In the genomic region with DNA sequence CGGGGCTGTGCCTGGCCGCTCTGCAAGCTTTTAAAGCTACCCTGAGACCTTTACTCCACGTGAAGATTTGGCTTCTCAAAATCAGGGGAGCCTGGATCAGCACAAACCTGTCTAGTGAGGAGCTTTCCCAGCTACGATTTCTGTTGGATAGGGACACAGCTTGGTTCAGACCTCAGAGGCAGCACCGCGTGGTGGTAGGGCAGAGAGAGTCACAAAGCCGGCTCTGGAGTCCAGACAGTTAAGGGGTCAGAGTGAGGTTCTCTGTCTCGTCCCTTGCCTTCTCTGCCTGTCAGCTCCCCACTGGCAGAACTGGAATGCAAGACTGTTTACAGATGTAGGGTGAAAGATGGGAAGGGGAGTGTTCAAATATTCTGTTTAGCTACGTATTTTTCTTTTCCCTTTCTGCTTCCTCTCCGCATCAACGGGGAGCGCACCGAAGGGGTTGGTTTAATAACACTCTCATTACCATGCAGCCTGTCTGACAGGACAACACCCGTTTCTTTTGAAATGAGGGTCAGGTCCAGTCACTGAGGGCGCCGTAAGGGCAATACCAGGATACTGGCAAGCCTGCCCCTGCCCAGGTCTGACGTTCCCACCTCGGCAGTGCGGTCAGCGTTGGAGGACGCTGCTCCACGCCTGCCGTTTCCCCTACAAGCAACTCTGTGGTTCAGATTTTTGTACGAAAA, we compare ENCODE assay signal across 21 mouse cellular contexts. TPM values are rescaled to one million over a fixed set of nuclear protein-coding genes. Genes with fewer than 3 reads are reported as not detected.
DNase-seq lines count a peak whose midpoint lies in the region; ATAC-seq and TF ChIP-seq lines count a peak whose summit lies in the region.
"Had no signal": no experiment of that assay in that cellular context is flagged by ENCODE, and none has a peak within 500 bp of the region (broad histone marks: within the 10 kb centered on the region; RNA-seq: fewer than 3 reads in every experiment).

No protein-coding gene starts in this region.

- H3K9ac ChIP-seq in midbrain, postnatal 0 days (replicated peaks; ENCODE audit: low read length, poor library complexity, severe bottlenecking) = no peak overlapping the region
- no peak overlapping the region for H3K9ac ChIP-seq in neural tube, embryonic 12.5 days
- H3K9ac ChIP-seq: limb, embryonic 15.5 days; lung, embryonic 14.5 days had no signal

- DNase-seq in midbrain, embryonic 10.5 days (ENCODE audit: low spot score) = peak; percentile 60
- DNase-seq in midbrain, postnatal 0 days (ENCODE audit: low spot score) = no peak
- DNase-seq in cerebellum, postnatal 14 days = peak; percentile 38 to 54
- peak; percentile 53 for DNase-seq in embryonic facial prominence, embryonic 10.5 days (ENCODE audit: low spot score)
- DNase-seq in B cell, adult 2 months = no peak
- no peak for DNase-seq in right cerebral cortex, postnatal 25 days
- no peak for DNase-seq in left cerebral cortex, postnatal 36 days (ENCODE audit: low spot score in 2 of 2)
- DNase-seq: heart, postnatal 10 days; kidney, adult 11 months; kidney, postnatal 36 days; lung, embryonic 14.5 days had no signal

- 7% methylated on average over 24 of the region's 24 CpGs for WGBS in midbrain, embryonic 10.5 days
- WGBS in midbrain, postnatal 0 days = 5% methylated on average over 24 of the region's 24 CpGs
- 4% methylated on average over 24 of the region's 24 CpGs for WGBS in embryonic facial prominence, embryonic 10.5 days
- WGBS in neural tube, embryonic 12.5 days = 6% methylated on average over 24 of the region's 24 CpGs

- H3K4me3 ChIP-seq in midbrain, embryonic 10.5 days = peak overlapping the region; percentile 7; the same call in 1 of the 2 replicates
- H3K4me3 ChIP-seq in midbrain, postnatal 0 days (ENCODE audit: low read depth, low read length) = no peak overlapping the region
- peak overlapping the region; percentile 2; the same call in 1 of the 2 replicates for H3K4me3 ChIP-seq in embryonic facial prominence, embryonic 10.5 days
- no peak overlapping the region for H3K4me3 ChIP-seq in neural tube, embryonic 12.5 days
- H3K4me3 ChIP-seq: erythroblast, embryonic 14.5 days; limb, embryonic 15.5 days; megakaryocyte, embryonic 14.5 days had no signal

- TF ChIP-seq CTCF in midbrain, postnatal 0 days (IDR thresholded peaks at IDR 0.05) = no peak

- H3K4me2 ChIP-seq in midbrain, postnatal 0 days (ENCODE audit: low read depth, low read length, poor library complexity, severe bottlenecking) = no peak overlapping the region
- H3K4me2 ChIP-seq in neural tube, embryonic 12.5 days (replicated peaks) = peak overlapping the region; percentile 66; the same call in 1 of the 2 replicates
- H3K4me2 ChIP-seq: limb, embryonic 15.5 days; lung, embryonic 14.5 days had no signal

- 0 out of 2 replicates have a peak overlapping the region, but pooled peaks have one; percentile 6 for H3K27ac ChIP-seq in midbrain, embryonic 10.5 days (replicated peaks)
- H3K27ac ChIP-seq in midbrain, postnatal 0 days (ENCODE audit: low read depth, low read length) = no peak overlapping the region
- no peak overlapping the region for H3K27ac ChIP-seq in embryonic facial prominence, embryonic 10.5 days (replicated peaks)
- no peak overlapping the region for H3K27ac ChIP-seq in neural tube, embryonic 12.5 days
- H3K27ac ChIP-seq: limb, embryonic 15.5 days had no signal

- no peak for ATAC-seq in midbrain, postnatal 0 days (ENCODE audit: low FRiP score)
- no peak for ATAC-seq in neural tube, embryonic 12.5 days (ENCODE audit: low FRiP score, low read depth)
- ATAC-seq: activated CD4-positive, CD25-positive, alpha-beta regulatory T cell, adult 4 months had no signal

- H3K27me3 ChIP-seq in midbrain, embryonic 10.5 days (ENCODE audit: low read depth, poor library complexity, severe bottlenecking) = peaks cover 100% of the 10 kb centered on the region
- peaks cover 72% of the 10 kb centered on the region for H3K27me3 ChIP-seq in midbrain, postnatal 0 days (ENCODE audit: insufficient read depth, low read length)
- peaks cover 100% of the 10 kb centered on the region for H3K27me3 ChIP-seq in embryonic facial prominence, embryonic 10.5 days (replicated peaks; ENCODE audit: low read depth, poor library complexity, severe bottlenecking)
- peaks cover 85% of the 10 kb centered on the region for H3K27me3 ChIP-seq in neural tube, embryonic 12.5 days (replicated peaks)

- intact Hi-C loops in left cerebral cortex, postnatal 36 days (cut with DNase I) = loop anchor here (2.0 kb wide), 1 partner anchor 34 kb away; a partner anchor contains a TSS

- H3K4me1 ChIP-seq in midbrain, embryonic 10.5 days = peaks cover 56% of the 10 kb centered on the region
- H3K4me1 ChIP-seq in midbrain, postnatal 0 days (ENCODE audit: insufficient read depth, low read length) = no peaks in the 10 kb centered on the region
- H3K4me1 ChIP-seq in embryonic facial prominence, embryonic 10.5 days = peaks cover 44% of the 10 kb centered on the region
- H3K4me1 ChIP-seq in neural tube, embryonic 12.5 days = peaks cover 23% of the 10 kb centered on the region

- H3K9me3 ChIP-seq in midbrain, embryonic 10.5 days (replicated peaks) = peaks cover 13% of the 10 kb centered on the region
- no peaks in the 10 kb centered on the region for H3K9me3 ChIP-seq in midbrain, postnatal 0 days (ENCODE audit: low read length)
- H3K9me3 ChIP-seq in embryonic facial prominence, embryonic 10.5 days = peaks cover 7% of the 10 kb centered on the region
- H3K9me3 ChIP-seq in neural tube, embryonic 12.5 days = no peaks in the 10 kb centered on the region
- H3K9me3 ChIP-seq: limb, embryonic 15.5 days had no signal

- H3K36me3 ChIP-seq in midbrain, embryonic 10.5 days = no peaks in the 10 kb centered on the region
- H3K36me3 ChIP-seq in midbrain, postnatal 0 days (ENCODE audit: insufficient read depth, low read length) = no peaks in the 10 kb centered on the region
- H3K36me3 ChIP-seq in embryonic facial prominence, embryonic 10.5 days (replicated peaks) = no peaks in the 10 kb centered on the region
- H3K36me3 ChIP-seq in neural tube, embryonic 12.5 days = no peaks in the 10 kb centered on the region
- H3K36me3 ChIP-seq: limb, embryonic 15.5 days had no signal

RNA-seq across cellular contexts. Expression of a gene that starts 6.8 kb away (rescaled TPM):
- polyA plus RNA-seq in midbrain, embryonic 10.5 days (2016; fragmentation: Nextera tagmentation; extraction: Ambion mirVana) = 2.0 and 3.3 TPM in 2 replicates
- total RNA-seq in midbrain, postnatal 0 days (2014; rRNA removed) = 2.5 and 7.2 TPM in 2 replicates
- 0.22 TPM in 1 of 2 replicates, not detected in the other for polyA plus RNA-seq in midbrain, postnatal 0 days (2015; fragmentation: Nextera tagmentation; extraction: Ambion mirVana)
- 5.0 TPM in 2 replicates for polyA plus RNA-seq in embryonic facial prominence, embryonic 10.5 days (2016; fragmentation: Nextera tagmentation; extraction: Ambion mirVana)
- 64.6 and 83.5 TPM in 2 replicates for polyA plus RNA-seq in neural tube, embryonic 12.5 days (2016; fragmentation: Nextera tagmentation; extraction: Ambion mirVana)
- total RNA-seq in left cerebral cortex, postnatal 36 days (2021) = not detected
- total RNA-seq: CH12.LX; heart, postnatal 10 days; layer of hippocampus, postnatal 36 days had no signal
- polyA plus RNA-seq: activated CD4-positive, CD25-positive, alpha-beta regulatory T cell, adult 4 months; gonadal fat pad, adult 2 months; limb, embryonic 15.5 days; lung, embryonic 14.5 days; testis, adult 2 months; urinary bladder, adult 2 months had no signal

RNA-seq across cellular contexts. Expression of a gene that starts 33.6 kb away (rescaled TPM):
- polyA plus RNA-seq in midbrain, embryonic 10.5 days (2016; fragmentation: Nextera tagmentation; extraction: Ambion mirVana) = 1,028 and 1,324 TPM in 2 replicates
- total RNA-seq in midbrain, postnatal 0 days (2014; rRNA removed) = 303 and 313 TPM in 2 replicates
- 321 and 334 TPM in 2 replicates for polyA plus RNA-seq in midbrain, postnatal 0 days (2015; fragmentation: Nextera tagmentation; extraction: Ambion mirVana)
- polyA plus RNA-seq in embryonic facial prominence, embryonic 10.5 days (2016; fragmentation: Nextera tagmentation; extraction: Ambion mirVana) = 1,564 and 1,604 TPM in 2 replicates
- polyA plus RNA-seq in neural tube, embryonic 12.5 days (2016; fragmentation: Nextera tagmentation; extraction: Ambion mirVana) = 614 and 622 TPM in 2 replicates
- 100 to 1,000 TPM; 139 to 148 TPM for total RNA-seq in left cerebral cortex, postnatal 36 days (2021)

RNA-seq across cellular contexts. Expression of a gene that starts 49.4 kb away (rescaled TPM):
- polyA plus RNA-seq in midbrain, embryonic 10.5 days (2016; fragmentation: Nextera tagmentation; extraction: Ambion mirVana) = 6.5 and 8.8 TPM in 2 replicates
- 6.7 and 10.8 TPM in 2 replicates for total RNA-seq in midbrain, postnatal 0 days (2014; rRNA removed)
- polyA plus RNA-seq in midbrain, postnatal 0 days (2015; fragmentation: Nextera tagmentation; extraction: Ambion mirVana) = 6.5 and 7.7 TPM in 2 replicates
- polyA plus RNA-seq in embryonic facial prominence, embryonic 10.5 days (2016; fragmentation: Nextera tagmentation; extraction: Ambion mirVana) = 2.8 and 3.4 TPM in 2 replicates
- 9.2 and 12.9 TPM in 2 replicates for polyA plus RNA-seq in neural tube, embryonic 12.5 days (2016; fragmentation: Nextera tagmentation; extraction: Ambion mirVana)
- 1 to 10 TPM; 2.9 to 3.7 TPM for total RNA-seq in left cerebral cortex, postnatal 36 days (2021)
- total RNA-seq: CH12.LX had no signal
- polyA plus RNA-seq: activated CD4-positive, CD25-positive, alpha-beta regulatory T cell, adult 4 months; erythroblast, embryonic 14.5 days had no signal

Comparison
In these comparisons a context has a peak if more than half of its experiments do, and no peak if none do; other contexts are left out.
1. DNase-seq: peak in midbrain, embryonic 10.5 days (single experiment), cerebellum, postnatal 14 days (2 of 2) and embryonic facial prominence, embryonic 10.5 days (single experiment); none in midbrain, postnatal 0 days (single experiment), B cell, adult 2 months (0 of 2), right cerebral cortex, postnatal 25 days (single experiment) and left cerebral cortex, postnatal 36 days (0 of 2).
2. H3K4me3 ChIP-seq: peak in midbrain, embryonic 10.5 days (single experiment) and embryonic facial prominence, embryonic 10.5 days (single experiment); none in midbrain, postnatal 0 days (single experiment) and neural tube, embryonic 12.5 days (single experiment).
3. RNA of a gene that starts 6.8 kb away (polyA plus RNA-seq): 64.6 to 83.5 TPM in neural tube, embryonic 12.5 days; 5.0 TPM in embryonic facial prominence, embryonic 10.5 days, 2.0 to 3.3 TPM in midbrain, embryonic 10.5 days and 0.22 TPM in midbrain, postnatal 0 days; every median in the first group is over 10 times any median in the second.